In genomic region chr5:116444517-116444916, GRCm38 (mm10) we compare ENCODE assay signal across 9 mouse cellular contexts. TPM values are rescaled to one million over a fixed set of nuclear protein-coding genes. Genes with fewer than 3 reads are reported as not detected.
DNase-seq lines count a peak whose midpoint lies in the region; ATAC-seq lines count a peak whose summit lies in the region.
"Had no signal": no experiment of that assay in that cellular context is flagged by ENCODE, and none has a peak within 500 bp of the region (broad histone marks: within the 10 kb centered on the region; RNA-seq: fewer than 3 reads in every experiment).

No protein-coding gene starts in this region.

- DNase-seq in heart, postnatal 4 days, result peak; percentile 33
- DNase-seq in heart, adult 11 months, result no peak
- DNase-seq in midbrain, embryonic 10.5 days (ENCODE audit: low spot score), result peak; percentile 40
- DNase-seq in midbrain, embryonic 11.5 days (ENCODE audit: low spot score, missing footprints), result no peak
- DNase-seq in cerebellum, adult 8-10 months, result peak; percentile 51
- DNase-seq in kidney, adult 9 months, result no peak

- H3K27ac ChIP-seq in midbrain, embryonic 10.5 days (replicated peaks), result no peak overlapping the region
- no peak overlapping the region for H3K27ac ChIP-seq in midbrain, embryonic 11.5 days (ENCODE audit: low read depth, low read length)
- H3K27ac ChIP-seq in liver, embryonic 15.5 days (replicated peaks), result no peak overlapping the region

- peaks cover 56% of the 10 kb centered on the region for H3K36me3 ChIP-seq in midbrain, embryonic 10.5 days
- H3K36me3 ChIP-seq in midbrain, embryonic 11.5 days (ENCODE audit: control insufficient read depth, insufficient read depth, low read length), result no peaks in the 10 kb centered on the region
- H3K36me3 ChIP-seq in liver, embryonic 15.5 days (replicated peaks), result no peaks in the 10 kb centered on the region
- H3K36me3 ChIP-seq: hindbrain, embryonic 15.5 days had no signal

- peaks cover 40% of the 10 kb centered on the region for H3K27me3 ChIP-seq in midbrain, embryonic 10.5 days (ENCODE audit: low read depth, poor library complexity, severe bottlenecking)
- no peaks in the 10 kb centered on the region for H3K27me3 ChIP-seq in midbrain, embryonic 11.5 days (ENCODE audit: control insufficient read depth, insufficient read depth, low read length)
- peaks cover 5% of the 10 kb centered on the region; the same call in 1 of the 2 replicates for H3K27me3 ChIP-seq in liver, embryonic 15.5 days
- H3K27me3 ChIP-seq: hindbrain, embryonic 15.5 days had no signal

- ATAC-seq in midbrain, embryonic 11.5 days (ENCODE audit: low FRiP score), result no peak
- no peak for ATAC-seq in liver, embryonic 15.5 days (ENCODE audit: insufficient read depth)
- no peak for ATAC-seq in megakaryocyte, adult 5-6 weeks (ENCODE audit: poor library complexity, severe bottlenecking)

- no peak overlapping the region for H3K4me3 ChIP-seq in midbrain, embryonic 10.5 days
- H3K4me3 ChIP-seq in midbrain, embryonic 11.5 days (ENCODE audit: low read depth, low read length), result no peak overlapping the region
- no peak overlapping the region for H3K4me3 ChIP-seq in liver, embryonic 15.5 days (replicated peaks)
- H3K4me3 ChIP-seq: hindbrain, embryonic 15.5 days had no signal

- 62% methylated on average over 27 of the region's 27 CpGs for whole genome bisulfite sequencing in midbrain, embryonic 10.5 days
- WGBS in midbrain, embryonic 11.5 days, result 62% methylated on average over 27 of the region's 27 CpGs
- WGBS in liver, embryonic 15.5 days (ENCODE audit: insufficient replicate concordance), result 49% methylated on average over 27 of the region's 27 CpGs

- H3K9ac ChIP-seq in midbrain, embryonic 11.5 days (ENCODE audit: low read length), result no peak overlapping the region
- H3K9ac ChIP-seq in liver, embryonic 15.5 days, result no peak overlapping the region
- H3K9ac ChIP-seq: hindbrain, embryonic 15.5 days had no signal

- no peaks in the 10 kb centered on the region for H3K9me3 ChIP-seq in midbrain, embryonic 10.5 days (replicated peaks)
- no peaks in the 10 kb centered on the region for H3K9me3 ChIP-seq in midbrain, embryonic 11.5 days (ENCODE audit: control insufficient read depth, low read length)
- H3K9me3 ChIP-seq in liver, embryonic 15.5 days (replicated peaks), result no peaks in the 10 kb centered on the region
- H3K9me3 ChIP-seq: hindbrain, embryonic 15.5 days had no signal

- no peak overlapping the region for H3K4me2 ChIP-seq in midbrain, embryonic 11.5 days
- 0 out of 2 replicates have a peak overlapping the region, but pooled peaks have one; percentile 27 for H3K4me2 ChIP-seq in liver, embryonic 15.5 days
- H3K4me2 ChIP-seq: hindbrain, embryonic 15.5 days had no signal

- H3K4me1 ChIP-seq in midbrain, embryonic 10.5 days, result peaks cover 26% of the 10 kb centered on the region
- no peaks in the 10 kb centered on the region for H3K4me1 ChIP-seq in midbrain, embryonic 11.5 days (ENCODE audit: control insufficient read depth, insufficient read depth, low read length)
- H3K4me1 ChIP-seq in liver, embryonic 15.5 days (replicated peaks), result no peaks in the 10 kb centered on the region

RNA-seq across cellular contexts. Expression of gene Hspb8, which starts 21.9 kb away (rescaled TPM):
- total RNA-seq in heart, postnatal 4 days (2021), result 10 to 100 TPM; 75.1 to 75.9 TPM
- 6.9 and 7.5 TPM in 2 replicates for polyA plus RNA-seq in midbrain, embryonic 10.5 days (2016; fragmentation: Nextera tagmentation; extraction: Ambion mirVana)
- polyA plus RNA-seq in midbrain, embryonic 11.5 days (2014; fragmentation: Nextera tagmentation; extraction: Ambion mirVana), result 5.5 and 6.1 TPM in 2 replicates
- polyA plus RNA-seq in liver, embryonic 15.5 days (2015; fragmentation: Nextera tagmentation; extraction: Ambion mirVana), result 3.4 and 3.6 TPM in 2 replicates
- total RNA-seq in megakaryocyte, adult 5-6 weeks (2015), result not detected in 2 replicates
- total RNA-seq in megakaryocyte, adult 5-6 weeks (2017), result not detected in 2 replicates

Comparison
In these comparisons a context has a peak if more than half of its experiments do, and no peak if none do; other contexts are left out.
1. DNase-seq: peak in heart, postnatal 4 days (single experiment), midbrain, embryonic 10.5 days (single experiment) and cerebellum, adult 8-10 months (single experiment); none in heart, adult 11 months (single experiment), midbrain, embryonic 11.5 days (single experiment) and kidney, adult 9 months (single experiment).